Mouse (Mus musculus) E14TG2a.4 (cell line): ENCODE results near the gene Mier3.

Experiments used
- H3K27me3 ChIP-seq: 2 replicates; pipeline ENCODE4 v1.6.1; 2014; ENCODE audit warnings: low read length, control low read depth; ENCODE audit not compliant: insufficient read depth
- H3K36me3 ChIP-seq: 2 replicates; pipeline ENCODE4 v1.6.1; 2014; ENCODE audit warnings: low read length, control low read depth; ENCODE audit not compliant: insufficient read depth
- H3K4me1 ChIP-seq: replicated peaks from 2 replicates; pipeline ENCODE4 v1.6.1; 2014; ENCODE audit warnings: low read depth, low read length, control low read depth
- H3K4me3 ChIP-seq: replicated peaks from 2 replicates; pipeline ENCODE4 v1.5.1; 2014; ENCODE audit warnings: mild to moderate bottlenecking, low read length
- H3K9me3 ChIP-seq: 2 replicates; pipeline ENCODE4 v1.6.1; 2014; ENCODE audit warnings: low read length, control low read depth
- CTCF ChIP-seq: conservative IDR thresholded peaks from 2 replicates; pipeline ENCODE4 v1.5.1; 2014; ENCODE audit warnings: low read length
- NANOG ChIP-seq: IDR thresholded peaks from 2 replicates; pipeline ENCODE4 v1.6.1; 2014; ENCODE audit warnings: borderline replicate concordance, low read length, mixed read lengths
- POU5F1 ChIP-seq: IDR thresholded peaks from 2 replicates; pipeline ENCODE4 v1.6.1; 2014; ENCODE audit warnings: low read length, borderline replicate concordance

The Mier3 gene

DNA sequence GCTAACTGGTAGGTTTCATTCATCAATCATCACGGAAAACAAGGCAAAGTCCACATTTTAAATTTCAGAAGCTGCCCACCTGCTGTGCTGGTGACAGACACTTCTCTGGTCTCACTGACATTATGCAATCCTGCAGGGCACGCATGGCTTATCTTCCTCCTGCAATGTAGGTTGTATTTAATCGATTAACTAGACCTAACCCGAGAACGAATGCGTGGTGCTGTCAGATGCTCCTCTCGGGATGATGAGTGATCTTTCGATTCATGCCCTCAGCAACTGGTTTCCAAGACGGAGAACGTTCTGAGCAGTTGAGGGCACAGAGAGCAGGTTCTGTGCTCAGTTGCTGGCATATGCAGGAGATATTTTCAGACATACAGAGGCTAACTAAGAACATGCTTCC is 24.5 kb upstream of the Mier3 start:
- no peaks in the 10 kb centered on the region for H3K27me3 ChIP-seq
- H3K4me1 ChIP-seq, result no peaks in the 10 kb centered on the region
- H3K9me3 ChIP-seq, result no peaks in the 10 kb centered on the region
- TF ChIP-seq CTCF (no peak), POU5F1 (no peak), NANOG (no peak)
- no peaks in the 10 kb centered on the region for H3K36me3 ChIP-seq
- H3K4me3 ChIP-seq, result no peak overlapping the region

- Histone ChIP-seq H3K4me3 (no peak overlapping the region), H3K27me3 (no peaks in the 10 kb centered on the region), H3K9me3 (no peaks in the 10 kb centered on the region), H3K4me1 (no peaks in the 10 kb centered on the region), H3K36me3 (no peaks in the 10 kb centered on the region)
- TF ChIP-seq NANOG, result no peak
- TF ChIP-seq POU5F1, result no peak
- TF ChIP-seq CTCF, result no peak
Observed at GRCm38 (mm10) chr13:111656769-111657168, 24.0 kb upstream of the Mier3 start.

- Histone ChIP-seq H3K27me3 (no peaks in the 10 kb centered on the region), H3K4me3 (no peak overlapping the region), H3K36me3 (no peaks in the 10 kb centered on the region), H3K9me3 (no peaks in the 10 kb centered on the region), H3K4me1 (no peaks in the 10 kb centered on the region)
- TF ChIP-seq CTCF (no peak), POU5F1 (no peak), NANOG (no peak)
Observed at GRCm38 (mm10) chr13:111658501-111659280, 22.1 kb upstream of the Mier3 start.

- no peaks in the 10 kb centered on the region for H3K4me1 ChIP-seq
- H3K36me3 ChIP-seq, result no peaks in the 10 kb centered on the region
- no peaks in the 10 kb centered on the region for H3K9me3 ChIP-seq
- no peaks in the 10 kb centered on the region for H3K27me3 ChIP-seq
- H3K4me3 ChIP-seq, result no peak overlapping the region
- TF ChIP-seq POU5F1 (no peak), CTCF (no peak), NANOG (no peak)
Observed at GRCm38 (mm10) chr13:111659430-111659829, 21.3 kb upstream of the Mier3 start.

GRCm38 (mm10) chr13:111660072-111660471 is 20.7 kb upstream of the Mier3 start:
- H3K36me3 ChIP-seq, result no peaks in the 10 kb centered on the region
- no peak overlapping the region for H3K4me3 ChIP-seq
- no peaks in the 10 kb centered on the region for H3K4me1 ChIP-seq
- no peaks in the 10 kb centered on the region for H3K9me3 ChIP-seq
- no peaks in the 10 kb centered on the region for H3K27me3 ChIP-seq
- no peak for TF ChIP-seq CTCF
- TF ChIP-seq NANOG, result no peak
- TF ChIP-seq POU5F1, result no peak

DNA sequence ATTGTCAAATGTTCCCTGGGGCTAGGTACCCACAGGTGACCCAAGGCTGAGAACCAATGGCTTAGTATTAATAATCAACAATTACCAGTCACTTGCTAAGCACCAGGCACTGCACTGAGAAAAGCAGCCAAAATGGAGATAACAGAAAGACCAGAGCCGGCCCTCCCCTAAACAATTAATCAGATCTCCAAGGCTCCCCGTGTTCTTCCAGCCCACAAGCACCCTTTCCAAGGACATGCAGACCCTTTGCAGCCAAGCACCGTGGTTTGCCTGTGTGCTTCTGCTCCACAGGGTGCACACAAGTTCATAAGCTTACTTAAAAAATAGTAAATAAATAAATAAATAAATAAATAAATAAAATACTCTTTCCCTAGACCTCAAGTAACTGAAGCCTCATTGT is 20.2 kb upstream of the Mier3 start:
- no peak overlapping the region for H3K4me3 ChIP-seq
- TF ChIP-seq NANOG (no peak), CTCF (no peak), POU5F1 (no peak)
- H3K36me3 ChIP-seq, result no peaks in the 10 kb centered on the region
- H3K4me1 ChIP-seq, result no peaks in the 10 kb centered on the region
- no peaks in the 10 kb centered on the region for H3K27me3 ChIP-seq
- no peaks in the 10 kb centered on the region for H3K9me3 ChIP-seq

GRCm38 (mm10) chr13:111668016-111668415 is 12.8 kb upstream of the Mier3 start:
- no peak for TF ChIP-seq CTCF
- no peak for TF ChIP-seq NANOG
- TF ChIP-seq POU5F1, result no peak
- H3K27me3 ChIP-seq, result no peaks in the 10 kb centered on the region
- H3K4me1 ChIP-seq, result no peaks in the 10 kb centered on the region
- no peaks in the 10 kb centered on the region for H3K36me3 ChIP-seq
- no peak overlapping the region for H3K4me3 ChIP-seq
- no peaks in the 10 kb centered on the region for H3K9me3 ChIP-seq

DNA sequence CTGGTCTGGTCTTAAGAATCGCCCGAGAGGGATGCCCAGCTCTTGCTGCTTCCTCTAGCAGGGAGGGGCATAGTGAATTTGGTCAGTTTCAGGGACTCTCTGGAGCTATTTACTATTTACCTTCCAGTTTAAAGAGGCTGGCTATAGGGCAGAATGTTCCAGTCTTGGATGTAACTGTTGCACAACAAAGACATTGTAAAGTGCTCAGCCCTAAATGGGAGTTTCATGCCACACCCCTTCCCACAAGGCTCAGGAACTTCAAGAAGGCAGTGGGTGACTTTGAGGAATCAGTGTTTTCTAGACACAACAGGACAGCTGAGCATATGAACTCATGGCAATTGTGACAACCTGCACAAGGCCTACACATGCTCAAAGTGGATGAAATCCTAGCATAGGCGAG is 3.9 kb upstream of the Mier3 start:
- H3K4me3 ChIP-seq, result no peak overlapping the region
- no peak for TF ChIP-seq CTCF
- TF ChIP-seq POU5F1, result no peak
- TF ChIP-seq NANOG, result no peak
- peaks cover 16% of the 10 kb centered on the region for H3K4me1 ChIP-seq
- H3K27me3 ChIP-seq, result peaks cover 4% of the 10 kb centered on the region; the same call in 1 of the 2 replicates
- no peaks in the 10 kb centered on the region for H3K36me3 ChIP-seq
- peaks cover 15% of the 10 kb centered on the region for H3K9me3 ChIP-seq

GRCm38 (mm10) chr13:111684056-111684625 is 3.4 kb downstream of the Mier3 start:
- TF ChIP-seq POU5F1 (no peak), CTCF (no peak), NANOG (no peak)
- Histone ChIP-seq H3K4me3 (no peak overlapping the region), H3K4me1 (peaks cover 13% of the 10 kb centered on the region), H3K27me3 (peaks cover 22% of the 10 kb centered on the region), H3K36me3 (peaks cover 4% of the 10 kb centered on the region; the same call in 1 of the 2 replicates), H3K9me3 (peaks cover 15% of the 10 kb centered on the region)
